Mouse (Mus musculus) stomach, embryonic 14.5 days (tissue): ENCODE measurements around the gene H2-Q4. TPM values are rescaled to one million over a fixed set of nuclear protein-coding genes. Genes with fewer than 3 reads are reported as not detected.
"Not testable (repeated sequence)": the region's sequence is repeated elsewhere in the genome, so short reads cannot be mapped to it uniquely, and the experiment has no call there.

Experiments
- ATAC-seq: fragments of 200-750 bp; cut with Nextera tagmentation; 2 replicates; pipeline ENCODE4 v1.8.0; 2017; ENCODE audit warnings: low read depth, moderate TSS enrichment; ENCODE audit not compliant: insufficient number of reproducible peaks, insufficient read depth, low FRiP score
- H3K27ac ChIP-seq: fragments of 300-500 bp; sonication (generic); 2 replicates; pipeline ENCODE4 v1.5.1; 2014; ENCODE audit warnings: mild to moderate bottlenecking, low read length, moderate library complexity, mixed read lengths
- H3K27me3 ChIP-seq: fragments of 300-500 bp; sonication (generic); 2 replicates; pipeline ENCODE4 v1.6.1; 2014; ENCODE audit warnings: low read length, control low read depth, mixed read lengths; ENCODE audit not compliant: control insufficient read depth, insufficient read depth
- H3K36me3 ChIP-seq: fragments of 300-500 bp; sonication (generic); 2 replicates; pipeline ENCODE4 v1.6.1; 2014; ENCODE audit warnings: mild to moderate bottlenecking, control low read depth, low read length, moderate library complexity, mixed read lengths; ENCODE audit not compliant: control insufficient read depth, insufficient read depth
- H3K4me1 ChIP-seq: fragments of 300-500 bp; sonication (generic); 2 replicates; pipeline ENCODE4 v1.6.1; 2014; ENCODE audit warnings: low read length, control low read depth, mixed read lengths; ENCODE audit not compliant: control insufficient read depth, insufficient read depth
- H3K4me2 ChIP-seq: fragments of 300-500 bp; sonication (generic); replicated peaks from 2 replicates; pipeline ENCODE4 v1.6.1; 2014; ENCODE audit warnings: low read depth, low read length, control low read depth
- H3K4me3 ChIP-seq: fragments of 300-500 bp; sonication (generic); 2 replicates; pipeline ENCODE4 v1.5.1; 2014; ENCODE audit warnings: low read depth, low read length, control low read depth
- H3K9ac ChIP-seq: fragments of 300-500 bp; sonication (generic); replicated peaks from 2 replicates; pipeline ENCODE4 v1.6.1; 2014; ENCODE audit warnings: low read depth, mild to moderate bottlenecking, control low read depth, low read length, moderate library complexity, mixed read lengths
- H3K9me3 ChIP-seq: fragments of 300-500 bp; sonication (generic); 2 replicates; pipeline ENCODE4 v1.6.1; 2016; ENCODE audit warnings: low read depth, low read length, control low read depth; ENCODE audit not compliant: control insufficient read depth
- WGBS: fragments of 180-500 bp; shearing (Covaris S2); extraction: QIAGEN DNeasy Blood & Tissue Kit; methylation state at CpG from one replicate; pipeline ENCODE4 v1.1.7; 2014; 5-methylcytosine and 5-hydroxymethylcytosine counted together
- polyA plus RNA-seq: library from polyadenylated mRNA; unstranded; fragments of >200 nt; fragmentation: Nextera tagmentation; extraction: Ambion mirVana; gene quantifications from 2 replicates; pipeline ENCODE4 v1.2.1, GENCODE M21; 2014

The H2-Q4 gene
- polyA plus RNA-seq, 1 experiment from 2014 or later = 2.1 TPM

DNA sequence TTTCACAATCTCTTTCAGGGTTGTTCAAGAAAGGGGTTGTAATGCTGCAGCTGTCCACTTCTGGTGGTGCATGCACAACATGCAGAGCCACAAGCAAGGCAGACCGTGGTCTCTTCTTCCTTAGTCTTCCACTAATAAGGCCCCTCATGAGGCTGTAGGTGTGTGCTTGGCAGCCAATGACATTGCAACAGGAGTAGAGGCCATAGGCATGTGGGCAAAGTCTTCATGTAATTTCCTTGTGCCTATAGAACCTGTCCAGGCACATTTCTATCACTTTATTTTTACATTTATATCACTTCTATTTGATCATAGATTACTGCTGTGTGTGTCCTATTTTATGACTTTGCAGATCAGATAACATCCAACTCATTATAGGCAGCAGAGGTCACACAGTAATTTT lies 33.6 kb downstream of the H2-Q4 start:
- not testable (repeated sequence) for H3K9me3 ChIP-seq, H3K27me3 ChIP-seq, H3K9ac ChIP-seq, H3K27ac ChIP-seq, H3K4me1 ChIP-seq, H3K36me3 ChIP-seq, H3K4me2 ChIP-seq, H3K4me3 ChIP-seq, ATAC-seq
- WGBS = no CpG with 5 or more reads among the region's 1 CpGs

DNA sequence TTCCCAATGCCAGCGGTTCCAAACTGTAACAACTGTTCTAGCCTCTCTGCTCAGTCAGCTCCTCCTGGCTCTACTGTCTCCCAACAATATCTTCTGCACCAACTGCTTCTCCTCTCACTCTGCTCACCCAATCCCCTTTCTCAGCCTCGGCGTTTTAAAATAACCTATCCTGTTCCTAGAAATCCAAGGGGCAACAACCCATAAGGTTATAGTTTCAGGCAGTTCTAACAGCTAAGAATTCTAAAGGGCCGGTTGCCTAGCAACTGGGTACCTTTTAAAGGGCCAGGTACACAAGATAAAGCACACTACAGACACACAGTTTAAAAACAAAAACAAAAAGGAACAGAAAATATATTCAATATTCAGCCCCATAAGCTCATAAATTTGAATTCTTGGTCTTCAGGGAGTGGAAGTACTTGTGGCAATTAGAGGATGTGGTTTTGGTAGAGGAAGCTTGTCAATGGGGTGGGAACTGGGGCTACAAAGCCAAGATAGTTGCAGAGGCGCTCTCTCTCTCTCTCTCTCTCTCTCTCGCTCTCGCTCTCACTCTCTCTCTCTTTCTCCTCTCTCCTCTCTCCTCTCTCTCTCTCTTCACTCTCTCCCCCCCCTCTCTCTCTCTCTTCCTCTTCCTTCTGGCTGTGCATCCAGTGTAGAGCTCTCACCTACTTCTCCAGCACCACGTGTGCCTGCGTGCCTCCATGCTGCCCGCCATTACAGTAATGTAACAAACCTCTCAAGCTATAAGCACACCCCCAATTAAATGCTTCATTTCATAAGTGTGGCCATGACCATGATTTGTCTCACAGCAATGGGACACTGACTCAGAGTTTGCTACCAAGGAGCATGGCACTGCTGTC lies 36.1 kb downstream of the H2-Q4 start:
- not testable (repeated sequence) for ATAC-seq, H3K4me3 ChIP-seq, H3K36me3 ChIP-seq, H3K27ac ChIP-seq, H3K4me2 ChIP-seq, H3K4me1 ChIP-seq, H3K27me3 ChIP-seq, H3K9me3 ChIP-seq, H3K9ac ChIP-seq
- WGBS = 58% methylated on average over 3 of the region's 10 CpGs

DNA sequence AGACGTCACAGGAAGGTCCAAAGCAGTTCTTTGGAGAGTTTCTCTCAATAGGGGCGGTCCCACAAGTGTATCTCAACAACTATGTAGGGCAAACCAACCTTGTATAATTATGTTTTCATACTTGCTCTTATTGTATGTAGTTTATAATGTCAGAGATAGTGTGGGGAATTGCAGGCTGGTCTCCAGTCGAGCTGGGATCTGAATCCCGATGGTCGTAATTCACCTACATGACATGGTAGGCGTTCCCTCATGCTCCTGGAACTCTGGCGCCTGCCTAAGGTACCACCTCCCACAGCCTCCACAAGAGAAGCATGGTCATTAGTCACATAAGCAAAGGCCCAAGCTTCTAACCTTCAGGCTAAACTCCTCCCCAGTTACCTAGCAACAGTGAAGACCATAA lies 39.4 kb downstream of the H2-Q4 start:
- H3K36me3 ChIP-seq = no peaks in the 10 kb centered on the region
- H3K9me3 ChIP-seq = no peaks in the 10 kb centered on the region
- WGBS = 58% methylated on average over 7 of the region's 7 CpGs

DNA sequence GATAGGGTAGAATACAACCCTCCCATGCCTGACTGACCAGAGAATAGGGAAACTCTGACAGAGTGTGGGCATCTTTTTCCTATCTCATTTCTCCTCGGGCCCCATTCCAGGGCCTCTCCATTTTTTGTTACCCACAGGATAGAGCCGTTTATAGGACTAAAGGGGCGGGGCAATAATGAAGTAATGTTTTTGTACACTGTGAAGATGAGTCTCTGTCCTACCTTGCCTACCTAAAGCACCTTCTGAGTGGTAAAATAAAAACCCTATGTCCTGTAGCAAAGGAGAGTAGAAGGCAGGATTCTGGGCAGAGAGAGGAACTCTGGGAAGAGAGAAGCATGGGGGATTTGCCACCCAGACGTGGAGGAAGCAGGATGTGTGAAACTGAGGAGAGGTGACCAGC lies 40.1 kb downstream of the H2-Q4 start:
- WGBS = 57% methylated on average over 4 of the region's 4 CpGs
- not testable (repeated sequence) for H3K4me3 ChIP-seq, H3K9me3 ChIP-seq, H3K36me3 ChIP-seq, H3K9ac ChIP-seq, H3K4me1 ChIP-seq, H3K27ac ChIP-seq, H3K27me3 ChIP-seq, H3K4me2 ChIP-seq, ATAC-seq

More for the DNA sequence above, 39.4 kb downstream of the H2-Q4 start:
- H3K27me3 ChIP-seq = no peaks in the 10 kb centered on the region
- no peak overlapping the region for H3K4me2 ChIP-seq
- H3K27ac ChIP-seq = no peak overlapping the region
- H3K4me1 ChIP-seq = no peaks in the 10 kb centered on the region
- no peak overlapping the region for H3K9ac ChIP-seq
- H3K4me3 ChIP-seq = no peak overlapping the region
- ATAC-seq = no peak

DNA sequence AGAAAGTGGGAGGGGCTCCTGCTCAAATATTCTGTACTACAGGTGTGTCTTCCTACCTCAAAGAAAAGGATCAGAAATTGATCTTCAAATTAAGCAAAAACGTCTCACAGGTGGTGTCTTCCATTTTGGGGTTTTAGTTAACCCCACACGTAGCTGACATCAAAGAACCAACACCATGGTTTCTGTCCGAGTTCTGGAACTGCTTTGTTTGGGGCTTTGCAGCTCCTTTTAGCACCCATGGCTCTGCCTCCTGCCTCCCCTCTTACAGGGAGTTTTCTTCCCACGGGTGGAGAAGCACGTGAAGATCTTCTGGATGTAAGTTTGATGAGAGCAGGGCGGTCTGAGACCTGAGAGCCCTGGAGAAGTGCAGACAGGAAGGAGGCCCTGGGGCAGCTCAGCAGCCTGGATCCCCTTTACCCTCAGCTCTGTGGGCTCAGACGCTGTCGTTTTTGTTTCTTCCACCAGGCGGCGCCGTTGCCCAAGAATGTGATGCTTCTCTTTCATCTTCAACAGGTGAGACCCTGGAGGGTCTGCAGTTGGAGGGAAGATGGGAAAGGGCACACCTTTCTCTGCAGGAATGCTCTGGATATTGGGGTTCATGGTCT lies 40.9 kb downstream of the H2-Q4 start:
- WGBS = 13% methylated on average over 11 of the region's 11 CpGs
- not testable (repeated sequence) for H3K36me3 ChIP-seq, H3K9me3 ChIP-seq, H3K4me1 ChIP-seq, H3K4me2 ChIP-seq, H3K27me3 ChIP-seq, H3K9ac ChIP-seq, ATAC-seq, H3K4me3 ChIP-seq, H3K27ac ChIP-seq

DNA sequence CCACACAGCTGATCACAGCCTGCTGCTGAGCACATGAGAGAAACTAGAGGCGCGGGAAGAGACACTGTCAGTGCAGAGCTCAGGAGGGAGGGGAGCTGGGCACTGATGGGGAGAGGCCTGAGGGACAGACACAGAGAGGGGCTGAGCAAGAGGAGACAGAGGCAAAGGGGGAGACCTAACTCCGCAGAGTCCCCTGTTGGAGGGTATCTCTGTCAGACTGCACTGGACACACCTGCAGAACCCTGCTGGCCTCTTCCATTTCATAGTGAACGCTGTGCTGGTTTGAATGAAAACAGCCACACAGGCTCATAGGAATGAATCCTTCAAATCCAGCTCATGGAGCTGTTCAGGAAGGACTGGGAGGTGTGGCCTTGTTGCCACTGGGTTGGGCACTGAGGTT lies 41.9 kb downstream of the H2-Q4 start:
- H3K9ac ChIP-seq, H3K27me3 ChIP-seq, ATAC-seq, H3K36me3 ChIP-seq, H3K9me3 ChIP-seq, H3K27ac ChIP-seq, H3K4me1 ChIP-seq, H3K4me2 ChIP-seq, H3K4me3 ChIP-seq: not testable (repeated sequence)
- 86% methylated on average over 4 of the region's 4 CpGs for WGBS

DNA sequence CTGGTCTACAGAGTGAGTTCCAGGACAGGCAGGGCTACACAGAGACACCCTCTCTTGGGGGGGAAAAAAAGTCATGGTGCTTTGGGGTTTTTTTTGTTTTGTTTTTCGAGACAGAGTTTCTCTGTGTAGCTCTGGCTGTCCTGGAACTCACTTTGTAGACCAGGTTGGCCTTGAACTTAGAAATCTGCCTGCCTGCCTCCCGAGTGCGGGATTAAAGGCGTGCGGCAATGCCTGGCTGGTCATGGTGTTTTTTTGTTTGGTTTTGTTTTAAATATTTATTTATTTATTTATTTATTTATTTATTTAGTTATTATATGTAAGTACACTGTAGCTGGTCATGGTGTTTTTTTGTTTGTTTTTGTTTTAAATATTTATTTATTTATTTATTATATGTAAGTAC lies 42.9 kb downstream of the H2-Q4 start:
- not testable (repeated sequence) for H3K27me3 ChIP-seq, H3K27ac ChIP-seq, H3K36me3 ChIP-seq, H3K4me2 ChIP-seq, H3K9ac ChIP-seq, H3K9me3 ChIP-seq, H3K4me1 ChIP-seq, H3K4me3 ChIP-seq, ATAC-seq
- 89% methylated on average over 5 of the region's 5 CpGs for WGBS

DNA sequence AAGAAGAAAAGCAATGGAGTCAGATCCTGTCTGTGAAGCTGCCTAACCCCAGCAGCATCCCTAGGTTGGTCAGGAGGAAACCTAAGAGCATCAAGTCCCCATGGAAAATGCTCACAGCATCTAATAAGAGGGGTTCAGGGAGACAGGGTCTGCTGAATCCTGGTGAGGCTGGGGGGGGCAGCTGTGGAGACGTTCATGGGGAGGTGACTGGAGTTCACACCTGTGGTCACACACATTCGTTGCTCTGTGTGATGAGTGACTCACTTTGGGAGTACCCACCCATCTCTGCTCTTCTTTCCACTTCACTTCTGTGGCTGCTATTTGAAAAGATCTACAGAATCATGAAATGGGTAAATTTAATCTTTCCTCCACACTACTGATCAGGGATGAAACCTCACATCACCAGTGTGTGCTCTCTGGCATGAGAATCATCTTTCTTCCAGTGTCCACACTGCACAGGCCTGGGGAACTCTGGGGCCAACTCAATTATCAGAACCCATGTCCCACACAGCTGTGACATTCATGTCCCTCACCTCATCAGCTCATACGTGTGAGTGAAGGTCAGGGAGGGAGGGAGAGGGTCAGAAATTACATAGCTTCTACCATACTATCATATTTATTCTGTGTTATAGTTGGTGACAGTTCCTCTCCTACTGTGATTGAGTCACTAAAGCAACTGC lies 43.9 kb downstream of the H2-Q4 start:
- H3K27me3 ChIP-seq, H3K4me2 ChIP-seq, H3K4me3 ChIP-seq, H3K36me3 ChIP-seq, H3K9me3 ChIP-seq, ATAC-seq, H3K9ac ChIP-seq, H3K4me1 ChIP-seq, H3K27ac ChIP-seq: not testable (repeated sequence)
- whole genome bisulfite sequencing = 61% methylated on average over 3 of the region's 3 CpGs
